Mouse (Mus musculus): ENCODE results near the gene Zfp346. TPM values are rescaled to one million over a fixed set of nuclear protein-coding genes. Genes with fewer than 3 reads are reported as not detected.

Zfp346 gene
- total RNA-seq, 1 experiment, result 33.9 TPM

GRCm38 (mm10) chr13:55176265-55176664 is 71.2 kb downstream of the Zfp346 start:
- in situ Hi-C loops (cut with MboI; ENCODE audit: low sequenced_read_pairs in 2 of 2, unreplicated experiment in 2 of 2), result no loop called here
- H3K36me3 ChIP-seq (ENCODE audit: control insufficient read depth, insufficient read depth, low read length, poor library complexity, severe bottlenecking), result no peaks in the 10 kb centered on the region
- H3K9ac ChIP-seq (ENCODE audit: insufficient read depth, low read depth, low read length, poor library complexity, severe bottlenecking), result no peak overlapping the region
- no peak for TF ChIP-seq ZNF384 (IDR thresholded peaks at IDR 0.05; ENCODE audit: low read depth, low read length)
- TF ChIP-seq ZC3H11A (IDR thresholded peaks at IDR 0.05; ENCODE audit: borderline replicate concordance, low read depth, low read length), result no peak
- no peak for TF ChIP-seq CHD2 (IDR thresholded peaks at IDR 0.05; ENCODE audit: low read depth, low read length)
- no peak for TF ChIP-seq HCFC1 (IDR thresholded peaks at IDR 0.05; ENCODE audit: borderline replicate concordance, insufficient read depth, low read length)
- no peak for TF ChIP-seq MAFK (IDR thresholded peaks at IDR 0.05; ENCODE audit: insufficient read depth, low read depth, low read length)
- H3K9me3 ChIP-seq (ENCODE audit: control insufficient read depth, insufficient read depth, low read depth, low read length), result no peaks in the 10 kb centered on the region
- peaks cover 2 to 8% of the 10 kb centered on the region in 2 experiments; a peak in 3 of 4 replicates for H3K4me1 ChIP-seq (ENCODE audit: control insufficient read depth in 2 of 2, insufficient read depth in 2 of 2, low read length in 2 of 2, poor library complexity in 1 of 2)
- DNase-seq (ENCODE audit: low read depth, low spot score), result no peak
- H3K27ac ChIP-seq (ENCODE audit: insufficient read depth, low read depth, low read length, poor library complexity, severe bottlenecking), result no peak overlapping the region
- H3K4me3 ChIP-seq (ENCODE audit: insufficient read depth in 1 of 2, low read depth in 1 of 2, low read length in 2 of 2, poor library complexity in 1 of 2, severe bottlenecking in 1 of 2), result no peak overlapping the region

GRCm38 (mm10) chr13:55177903-55178496 is 72.9 kb downstream of the Zfp346 start:
- no peak for DNase-seq (ENCODE audit: low read depth, low spot score)
- no peaks in the 10 kb centered on the region for H3K36me3 ChIP-seq (ENCODE audit: control insufficient read depth, insufficient read depth, low read length, poor library complexity, severe bottlenecking)
- H3K27ac ChIP-seq (ENCODE audit: insufficient read depth, low read depth, low read length, poor library complexity, severe bottlenecking), result peak overlapping the region; percentile 67; the same call in 1 of the 2 replicates
- H3K9ac ChIP-seq (ENCODE audit: insufficient read depth, low read depth, low read length, poor library complexity, severe bottlenecking), result peak overlapping the region; percentile 53; the same call in 1 of the 2 replicates
- H3K9me3 ChIP-seq (ENCODE audit: control insufficient read depth, insufficient read depth, low read depth, low read length), result no peaks in the 10 kb centered on the region
- peaks cover 0 to 8% of the 10 kb centered on the region in 2 experiments; a peak in 3 of 4 replicates for H3K4me1 ChIP-seq (ENCODE audit: control insufficient read depth in 2 of 2, insufficient read depth in 2 of 2, low read length in 2 of 2, poor library complexity in 1 of 2)
- in situ Hi-C loops (cut with MboI; ENCODE audit: low sequenced_read_pairs in 2 of 2, unreplicated experiment in 2 of 2), result no loop called here
- no peak overlapping the region for H3K4me3 ChIP-seq (ENCODE audit: insufficient read depth in 1 of 2, low read depth in 1 of 2, low read length in 2 of 2, poor library complexity in 1 of 2, severe bottlenecking in 1 of 2)
- TF ChIP-seq HCFC1 (IDR thresholded peaks at IDR 0.05; ENCODE audit: borderline replicate concordance, insufficient read depth, low read length) (no peak), ZNF384 (IDR thresholded peaks at IDR 0.05; ENCODE audit: low read depth, low read length) (no peak), ZC3H11A (IDR thresholded peaks at IDR 0.05; ENCODE audit: borderline replicate concordance, low read depth, low read length) (no peak), CHD2 (IDR thresholded peaks at IDR 0.05; ENCODE audit: low read depth, low read length) (no peak), MAFK (IDR thresholded peaks at IDR 0.05; ENCODE audit: insufficient read depth, low read depth, low read length) (no peak)

- Histone ChIP-seq H3K36me3 (ENCODE audit: control insufficient read depth, insufficient read depth, low read length, poor library complexity, severe bottlenecking) (no peaks in the 10 kb centered on the region), H3K9ac (ENCODE audit: insufficient read depth, low read depth, low read length, poor library complexity, severe bottlenecking) (no peak overlapping the region), H3K27ac (ENCODE audit: insufficient read depth, low read depth, low read length, poor library complexity, severe bottlenecking) (no peak overlapping the region), H3K9me3 (ENCODE audit: control insufficient read depth, insufficient read depth, low read depth, low read length) (no peaks in the 10 kb centered on the region), H3K4me3 (ENCODE audit: insufficient read depth in 1 of 2, low read depth in 1 of 2, low read length in 2 of 2, poor library complexity in 1 of 2, severe bottlenecking in 1 of 2) (no peak overlapping the region), H3K4me1 (ENCODE audit: control insufficient read depth in 2 of 2, insufficient read depth in 2 of 2, low read length in 2 of 2, poor library complexity in 1 of 2) (peaks cover 2 to 11% of the 10 kb centered on the region in 2 experiments)
- in situ Hi-C loops (cut with MboI; ENCODE audit: low sequenced_read_pairs in 2 of 2, unreplicated experiment in 2 of 2), result no loop called here
- TF ChIP-seq MAFK (IDR thresholded peaks at IDR 0.05; ENCODE audit: insufficient read depth, low read depth, low read length) (no peak), ZC3H11A (IDR thresholded peaks at IDR 0.05; ENCODE audit: borderline replicate concordance, low read depth, low read length) (peak; percentile 40; the same call in 1 of the 2 replicates), ZNF384 (IDR thresholded peaks at IDR 0.05; ENCODE audit: low read depth, low read length) (no peak)
- peak; percentile 84 for DNase-seq (ENCODE audit: low read depth, low spot score)
Measured at GRCm38 (mm10) chr13:55178556-55178955, 73.4 kb downstream of the Zfp346 start.

GRCm38 (mm10) chr13:55179591-55179990 is 74.5 kb downstream of the Zfp346 start:
- H3K36me3 ChIP-seq (ENCODE audit: control insufficient read depth, insufficient read depth, low read length, poor library complexity, severe bottlenecking), result no peaks in the 10 kb centered on the region
- peaks cover 7 to 11% of the 10 kb centered on the region in 2 experiments for H3K4me1 ChIP-seq (ENCODE audit: control insufficient read depth in 2 of 2, insufficient read depth in 2 of 2, low read length in 2 of 2, poor library complexity in 1 of 2)
- no peak for DNase-seq (ENCODE audit: low read depth, low spot score)
- no peaks in the 10 kb centered on the region for H3K9me3 ChIP-seq (ENCODE audit: control insufficient read depth, insufficient read depth, low read depth, low read length)
- no peak overlapping the region for H3K27ac ChIP-seq (ENCODE audit: insufficient read depth, low read depth, low read length, poor library complexity, severe bottlenecking)
- in situ Hi-C loops (cut with MboI; ENCODE audit: low sequenced_read_pairs in 2 of 2, unreplicated experiment in 2 of 2), result no loop called here
- H3K9ac ChIP-seq (ENCODE audit: insufficient read depth, low read depth, low read length, poor library complexity, severe bottlenecking), result no peak overlapping the region
- TF ChIP-seq MAFK (IDR thresholded peaks at IDR 0.05; ENCODE audit: insufficient read depth, low read depth, low read length) (no peak), ZC3H11A (IDR thresholded peaks at IDR 0.05; ENCODE audit: borderline replicate concordance, low read depth, low read length) (no peak), CHD2 (IDR thresholded peaks at IDR 0.05; ENCODE audit: low read depth, low read length) (no peak), ZNF384 (IDR thresholded peaks at IDR 0.05; ENCODE audit: low read depth, low read length) (no peak), HCFC1 (IDR thresholded peaks at IDR 0.05; ENCODE audit: borderline replicate concordance, insufficient read depth, low read length) (no peak)
- H3K4me3 ChIP-seq (ENCODE audit: insufficient read depth in 1 of 2, low read depth in 1 of 2, low read length in 2 of 2, poor library complexity in 1 of 2, severe bottlenecking in 1 of 2), result no peak overlapping the region
